Mouse (Mus musculus) kidney, postnatal 0 days (tissue): ENCODE measurements around the gene Gpr87. TPM values are rescaled to one million over a fixed set of nuclear protein-coding genes. Genes with fewer than 3 reads are reported as not detected.

Source experiments
- ATAC-seq: fragments of 200-750 bp; cut with Nextera tagmentation; replicated peaks from 2 replicates; pipeline ENCODE4 v1.8.0; 2017; ENCODE audit warnings: low read depth, moderate number of reproducible peaks, moderate TSS enrichment, moderate library complexity; ENCODE audit not compliant: low FRiP score
- DNase-seq: peaks from one replicate; pipeline ENCODE4 v3.0.0-alpha.2; 2016; ENCODE audit warnings: low spot score
- H3K27ac ChIP-seq: fragments of 300-500 bp; sonication (generic); 2 replicates; pipeline ENCODE4 v1.5.1; 2014; ENCODE audit warnings: mild to moderate bottlenecking
- H3K27me3 ChIP-seq: fragments of 300-500 bp; sonication (generic); 2 replicates; pipeline ENCODE4 v1.6.1; 2014; ENCODE audit warnings: low read length, mixed read lengths; ENCODE audit not compliant: insufficient read depth
- H3K36me3 ChIP-seq: fragments of 300-500 bp; sonication (generic); 2 replicates; pipeline ENCODE4 v1.6.1; 2014; ENCODE audit warnings: low read length, mixed read lengths; ENCODE audit not compliant: insufficient read depth
- H3K4me1 ChIP-seq: fragments of 300-500 bp; sonication (generic); replicated peaks from 2 replicates; pipeline ENCODE4 v1.6.1; 2014; ENCODE audit warnings: antibody characterized with exemption, low read length, mixed read lengths; ENCODE audit not compliant: insufficient read depth
- H3K4me2 ChIP-seq: fragments of 300-500 bp; sonication (generic); 2 replicates; pipeline ENCODE4 v1.6.1; 2014; ENCODE audit warnings: mild to moderate bottlenecking, low read length, moderate library complexity, mixed read lengths
- H3K4me3 ChIP-seq: fragments of 300-500 bp; sonication (generic); replicated peaks from 2 replicates; pipeline ENCODE4 v1.5.1; 2014; ENCODE audit warnings: low read depth, low read length
- H3K9ac ChIP-seq: fragments of 300-500 bp; sonication (generic); 2 replicates; pipeline ENCODE4 v1.6.1; 2014; ENCODE audit warnings: low read depth, low read length
- H3K9me3 ChIP-seq: fragments of 300-500 bp; sonication (generic); replicated peaks from 2 replicates; pipeline ENCODE4 v1.6.1; 2016; ENCODE audit warnings: low read length, inconsistent platforms, mixed read lengths
- CTCF ChIP-seq: IDR thresholded peaks from 2 replicates; pipeline ENCODE4 v1.5.1; 2016; ENCODE audit warnings: antibody characterized with exemption, low read depth, mild to moderate bottlenecking, moderate library complexity
- WGBS: fragments of 180-500 bp; shearing (Covaris S2); extraction: QIAGEN DNeasy Blood & Tissue Kit; methylation state at CpG from one replicate; pipeline ENCODE4 v1.1.7; 2014; 5-methylcytosine and 5-hydroxymethylcytosine counted together
- polyA plus RNA-seq: library from polyadenylated mRNA; unstranded; fragments of >200 nt; fragmentation: Nextera tagmentation; extraction: Ambion mirVana; gene quantifications from 2 replicates; pipeline ENCODE4 v1.2.1, GENCODE M21; 2015

Gene Gpr87
- polyA plus RNA-seq, 1 experiment from 2014 or later: 0.53 TPM

- no peak for TF ChIP-seq CTCF
- no peak overlapping the region for H3K27ac ChIP-seq
- H3K9me3 ChIP-seq: no peaks in the 10 kb centered on the region
- H3K27me3 ChIP-seq: no peaks in the 10 kb centered on the region
- no peak overlapping the region for H3K9ac ChIP-seq
- ATAC-seq: no peak
- no peak for DNase-seq
- no peak overlapping the region for H3K4me2 ChIP-seq
- no peak overlapping the region for H3K4me3 ChIP-seq
- H3K4me1 ChIP-seq: no peaks in the 10 kb centered on the region; the same call in 1 of the 2 replicates
- no peaks in the 10 kb centered on the region for H3K36me3 ChIP-seq
Observed at GRCm38 (mm10) chr3:59225411-59225810, 30.5 kb upstream of the Gpr87 start.

- no peaks in the 10 kb centered on the region for H3K9me3 ChIP-seq
- H3K4me1 ChIP-seq: no peaks in the 10 kb centered on the region
- no peaks in the 10 kb centered on the region for H3K36me3 ChIP-seq
- no peak for DNase-seq
- no peaks in the 10 kb centered on the region for H3K27me3 ChIP-seq
- no peak overlapping the region for H3K9ac ChIP-seq
- 92% methylated on average over 2 of the region's 2 CpGs for WGBS
- H3K4me2 ChIP-seq: no peak overlapping the region
- ATAC-seq: no peak
- TF ChIP-seq CTCF: no peak
- H3K27ac ChIP-seq: no peak overlapping the region
- H3K4me3 ChIP-seq: no peak overlapping the region
Observed at GRCm38 (mm10) chr3:59222303-59222702, 27.4 kb upstream of the Gpr87 start.

- ATAC-seq: no peak
- TF ChIP-seq CTCF: no peak
- no peaks in the 10 kb centered on the region for H3K4me1 ChIP-seq
- no peak overlapping the region for H3K4me3 ChIP-seq
- no peak overlapping the region for H3K4me2 ChIP-seq
- no peaks in the 10 kb centered on the region for H3K9me3 ChIP-seq
- H3K27ac ChIP-seq: no peak overlapping the region
- no peak for DNase-seq
- no peak overlapping the region for H3K9ac ChIP-seq
- H3K36me3 ChIP-seq: no peaks in the 10 kb centered on the region
- H3K27me3 ChIP-seq: no peaks in the 10 kb centered on the region
- WGBS: 76% methylated on average over 2 of the region's 2 CpGs
Observed at GRCm38 (mm10) chr3:59219326-59219725, 24.4 kb upstream of the Gpr87 start.

DNA sequence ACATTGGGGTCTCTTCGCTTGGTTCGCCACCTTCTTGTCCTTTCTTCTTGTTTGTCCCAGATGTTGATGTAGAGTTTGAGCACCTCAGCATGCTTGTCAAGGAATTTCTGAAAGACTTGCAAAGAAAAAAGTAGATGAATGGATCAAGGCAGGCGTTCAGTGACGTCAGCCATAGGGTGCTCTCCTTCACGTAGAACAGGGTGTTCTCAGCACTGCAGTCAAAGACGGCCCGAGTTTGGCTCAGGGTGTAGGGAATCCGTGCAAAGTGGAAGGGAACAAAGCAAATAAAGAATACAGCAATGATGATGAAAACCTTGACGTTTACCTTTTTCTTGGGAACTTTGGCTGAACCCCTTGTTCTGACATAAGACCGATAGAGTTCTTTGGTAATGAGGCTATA is 22.3 kb upstream of the Gpr87 start:
- no peak overlapping the region for H3K27ac ChIP-seq
- no peak for TF ChIP-seq CTCF
- ATAC-seq (no peak), DNase-seq (no peak)
- no peak overlapping the region for H3K9ac ChIP-seq
- H3K4me1 ChIP-seq: no peaks in the 10 kb centered on the region
- 93% methylated on average over 10 of the region's 10 CpGs for WGBS
- H3K9me3 ChIP-seq: no peaks in the 10 kb centered on the region
- no peak overlapping the region for H3K4me3 ChIP-seq
- no peak overlapping the region for H3K4me2 ChIP-seq
- no peaks in the 10 kb centered on the region for H3K36me3 ChIP-seq
- H3K27me3 ChIP-seq: no peaks in the 10 kb centered on the region

GRCm38 (mm10) chr3:59212404-59212803 is 17.5 kb upstream of the Gpr87 start:
- ATAC-seq (no peak), DNase-seq (no peak)
- no peak overlapping the region for H3K4me2 ChIP-seq
- H3K9ac ChIP-seq: no peak overlapping the region
- H3K9me3 ChIP-seq: no peaks in the 10 kb centered on the region
- no peaks in the 10 kb centered on the region for H3K4me1 ChIP-seq
- H3K36me3 ChIP-seq: no peaks in the 10 kb centered on the region
- H3K4me3 ChIP-seq: no peak overlapping the region
- no peak overlapping the region for H3K27ac ChIP-seq
- no peaks in the 10 kb centered on the region for H3K27me3 ChIP-seq
- no peak for TF ChIP-seq CTCF

DNA sequence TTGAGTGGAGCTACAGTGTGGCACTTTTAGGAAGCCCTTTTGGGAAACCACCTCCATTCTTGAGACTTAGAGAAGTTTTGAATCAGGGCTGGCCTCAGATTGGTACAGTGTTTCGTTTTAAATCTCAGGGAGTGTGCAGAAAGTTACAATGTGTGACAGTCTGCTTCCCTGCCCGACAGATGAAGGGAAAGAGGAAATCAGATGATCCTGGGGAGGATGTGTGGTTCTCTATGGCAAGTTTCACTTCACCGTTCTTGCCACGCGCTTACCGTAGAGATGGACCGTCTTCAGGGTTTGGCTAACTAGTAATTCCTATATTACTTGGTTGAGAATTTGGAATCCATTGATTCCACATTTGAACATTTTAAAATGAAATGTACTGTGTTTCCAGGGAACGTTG is 16.9 kb upstream of the Gpr87 start:
- Histone ChIP-seq H3K4me3 (no peak overlapping the region), H3K4me2 (no peak overlapping the region), H3K9me3 (no peaks in the 10 kb centered on the region), H3K27me3 (no peaks in the 10 kb centered on the region), H3K27ac (no peak overlapping the region), H3K4me1 (no peaks in the 10 kb centered on the region), H3K9ac (no peak overlapping the region), H3K36me3 (no peaks in the 10 kb centered on the region)
- 76% methylated on average over 8 of the region's 8 CpGs for WGBS
- ATAC-seq (no peak), DNase-seq (no peak)
- no peak for TF ChIP-seq CTCF

DNA sequence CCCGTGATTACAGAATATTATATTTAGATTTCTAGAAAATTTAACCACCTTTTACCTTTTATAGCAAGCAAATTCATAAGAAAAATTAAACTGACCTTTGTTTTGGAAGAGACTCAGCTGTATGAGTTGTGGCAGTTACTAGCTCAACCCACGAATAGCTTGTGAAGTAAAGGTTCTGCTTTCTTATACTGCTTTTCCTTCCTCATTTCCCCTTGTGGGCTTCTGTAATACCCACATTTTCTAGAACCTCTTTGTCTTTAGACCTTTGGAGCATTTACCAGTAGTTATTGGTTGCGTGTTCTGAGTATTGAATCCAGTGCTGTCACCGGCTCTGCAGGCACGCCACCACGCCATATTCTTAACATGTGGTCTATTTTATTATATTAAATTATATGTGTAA is 15.8 kb upstream of the Gpr87 start, which contains the start of gene P2ry13:
Gene P2ry13 (minus strand): TSS at position 156 of the 400 bp plus-strand sequence.
- no peak for DNase-seq
- Histone ChIP-seq H3K9ac (no peak within 1 kb of the TSS), H3K9me3 (no peaks in the 10 kb centered on the region), H3K4me3 (no peak within 1 kb of the TSS), H3K27ac (no peak within 1 kb of the TSS), H3K27me3 (no peaks in the 10 kb centered on the region), H3K4me1 (no peaks in the 10 kb centered on the region), H3K36me3 (no peaks in the 10 kb centered on the region), H3K4me2 (no peak within 1 kb of the TSS)
- 91% methylated on average over 6 of the region's 6 CpGs for WGBS
- ATAC-seq: no peak
- no peak for TF ChIP-seq CTCF
